Mouse (Mus musculus) urinary bladder, postnatal 25 days (tissue): ENCODE data around the gene Pgls.

ENCODE experiments used
- DNase-seq: peaks from one replicate; pipeline ENCODE4 v3.0.0; 2022; ENCODE audit warnings: low spot score

Pgls gene

GRCm38 (mm10) chr8:71638321-71638720, 46.3 kb downstream of the Pgls start:
- DNase-seq: no peak

GRCm38 (mm10) chr8:71639318-71639717, 47.3 kb downstream of the Pgls start:
- no peak for DNase-seq

GRCm38 (mm10) chr8:71645510-71645909, 53.5 kb downstream of the Pgls start:
- DNase-seq: no peak
